Mouse (Mus musculus): ENCODE data around the gene Atp5k. TPM values are rescaled to one million over a fixed set of nuclear protein-coding genes. Genes with fewer than 3 reads are reported as not detected.

Atp5k gene
- polyA plus RNA-seq, 1 experiment = 219 TPM

- DNase-seq (ENCODE audit: low spot score) = no peak
These were observed 7.1 kb downstream of the Atp5k start for GRCm38 (mm10) chr5:108427186-108427585.

- DNase-seq (ENCODE audit: low spot score) = no peak
These were observed 10.8 kb downstream of the Atp5k start for GRCm38 (mm10) chr5:108423427-108423826.

GRCm38 (mm10) chr5:108422741-108423140, 11.5 kb downstream of the Atp5k start:
- no peak for DNase-seq (ENCODE audit: low spot score)

GRCm38 (mm10) chr5:108414711-108415110, 19.5 kb downstream of the Atp5k start:
- DNase-seq (ENCODE audit: low spot score) = no peak

GRCm38 (mm10) chr5:108406977-108407376, 27.3 kb downstream of the Atp5k start:
- no peak for DNase-seq (ENCODE audit: low spot score)

- DNase-seq (ENCODE audit: low spot score) = no peak
These were observed 28.8 kb downstream of the Atp5k start for GRCm38 (mm10) chr5:108405460-108405859.

GRCm38 (mm10) chr5:108403453-108403852, 30.8 kb downstream of the Atp5k start:
- no peak for DNase-seq (ENCODE audit: low spot score)

GRCm38 (mm10) chr5:108389744-108390143, 44.5 kb downstream of the Atp5k start:
- DNase-seq (ENCODE audit: low spot score) = no peak

GRCm38 (mm10) chr5:108388201-108388600, 46.0 kb downstream of the Atp5k start, which contains the start of gene Pde6b:
Pde6b (plus strand) TSS chr5:108388391.
- no peak for DNase-seq (ENCODE audit: low spot score)

GRCm38 (mm10) chr5:108386449-108386848, 47.8 kb downstream of the Atp5k start:
- no peak for DNase-seq (ENCODE audit: low spot score)

GRCm38 (mm10) chr5:108385632-108386031, 48.6 kb downstream of the Atp5k start:
- DNase-seq (ENCODE audit: low spot score) = no peak

Other genes starting within 250 kb of the Atp5k start
- 23.5 and 27.0 TPM in 2 replicates for gene Dr1, start 165.6 kb downstream of the Atp5k start, polyA plus RNA-seq (2012; rRNA removed)
- gene Pigg, start 121.8 kb downstream of the Atp5k start, polyA plus RNA-seq (2012; rRNA removed) = 8.7 and 9.1 TPM in 2 replicates
- gene Gm42517, start 66.5 kb downstream of the Atp5k start, polyA plus RNA-seq (2012; rRNA removed) = 1.7 and 1.8 TPM in 2 replicates
- not detected in 2 replicates for gene Pde6b, start 46.1 kb downstream of the Atp5k start, polyA plus RNA-seq (2012; rRNA removed)
- gene Mfsd7a, start 14.4 kb upstream of the Atp5k start, polyA plus RNA-seq (2012; rRNA removed) = 9.8 and 10.7 TPM in 2 replicates
- 13.9 and 17.1 TPM in 2 replicates for gene Pcgf3, start 26.8 kb upstream of the Atp5k start, polyA plus RNA-seq (2012; rRNA removed)
- gene Cplx1, start 115.6 kb upstream of the Atp5k start, polyA plus RNA-seq (2012; rRNA removed) = 0.10 and 0.44 TPM in 2 replicates
- gene Gak, start 195.3 kb upstream of the Atp5k start, polyA plus RNA-seq (2012; rRNA removed) = 61.6 and 66.0 TPM in 2 replicates
- 36.8 and 37.3 TPM in 2 replicates for gene Tmem175, start 195.3 kb upstream of the Atp5k start, polyA plus RNA-seq (2012; rRNA removed)
- gene Idua, start 225.9 kb upstream of the Atp5k start, polyA plus RNA-seq (2012; rRNA removed) = 24.1 and 27.1 TPM in 2 replicates
- 20.2 and 21.5 TPM in 2 replicates for gene Dgkq, start 235.2 kb upstream of the Atp5k start, polyA plus RNA-seq (2012; rRNA removed)
- 0.04 and 0.07 TPM in 2 replicates for gene Slc26a1, start 241.1 kb upstream of the Atp5k start, polyA plus RNA-seq (2012; rRNA removed)

Data from urinary bladder, adult 2 months (tissue).